Mouse (Mus musculus): ENCODE measurements at regions not wholly inside any gene's neighbourhood (a gene's known extent, or its start where the extent isn't known, plus 50 kb on each side); places are given as distances from the start of the nearest gene placed in this dataset.

DNA sequence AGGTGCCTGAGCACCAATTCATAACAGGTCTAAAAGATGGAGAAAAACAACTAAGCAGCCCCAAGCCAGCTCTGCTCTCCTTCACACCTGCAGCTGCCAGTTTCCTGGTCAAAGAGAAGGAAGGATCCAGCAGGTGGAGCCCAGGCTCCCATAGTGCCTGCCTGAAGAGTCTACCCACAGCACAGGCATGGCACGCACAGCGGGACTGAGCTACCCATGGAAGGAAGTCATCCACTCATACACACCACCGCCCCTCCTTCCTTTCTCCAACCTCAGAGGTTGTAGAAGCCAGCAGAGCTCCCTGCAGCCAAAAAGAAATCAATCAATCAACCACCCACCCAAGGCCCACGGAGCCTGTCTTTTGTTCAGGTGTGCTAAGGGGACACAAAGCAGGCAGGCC lies 197.0 kb upstream of the Cadm1 start:
- no peak for DNase-seq (ENCODE audit: extremely low spot score, low read depth, low spot score)

- DNase-seq (ENCODE audit: extremely low spot score, low read depth, low spot score): no peak
Measured at GRCm38 (mm10) chr9:47338221-47338620, 191.8 kb upstream of the Cadm1 start.

DNA sequence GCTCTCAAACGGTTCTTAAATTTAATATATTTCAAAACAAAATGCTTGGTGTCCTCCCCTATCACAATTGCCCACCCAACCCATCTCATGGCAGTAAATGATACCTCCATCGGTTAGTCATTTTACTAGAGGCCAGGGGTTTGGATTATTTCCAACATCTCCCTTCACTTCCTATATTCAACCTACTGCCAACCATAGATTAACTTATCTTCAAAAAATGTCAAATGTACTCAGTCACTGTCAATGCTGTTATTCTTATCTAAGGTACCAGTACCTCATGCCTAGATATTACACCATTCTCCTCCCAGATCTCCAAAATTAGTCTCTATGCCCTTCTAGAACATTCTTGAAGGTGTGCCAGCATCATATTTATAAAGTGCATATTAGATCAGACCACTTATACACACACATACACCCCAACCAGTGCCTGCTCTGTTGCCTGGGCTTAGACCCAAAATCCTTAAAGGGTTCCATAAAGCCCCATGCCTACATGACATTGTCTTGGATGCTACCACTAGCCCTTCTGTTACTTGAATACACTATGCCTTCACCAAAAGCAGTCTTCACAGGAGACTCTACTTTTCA lies 183.4 kb upstream of the Cadm1 start:
- DNase-seq (ENCODE audit: extremely low spot score, low read depth, low spot score): no peak

GRCm38 (mm10) chr9:47350301-47350700 lies 179.7 kb upstream of the Cadm1 start:
- no peak for DNase-seq (ENCODE audit: extremely low spot score, low read depth, low spot score)

- no peak for DNase-seq (ENCODE audit: extremely low spot score, low read depth, low spot score)
Measured at GRCm38 (mm10) chr9:47351036-47351435, 178.9 kb upstream of the Cadm1 start.

- peak; percentile 73 for DNase-seq (ENCODE audit: extremely low spot score, low read depth, low spot score)
Measured at GRCm38 (mm10) chr9:47353017-47353416, 177.0 kb upstream of the Cadm1 start.

- DNase-seq (ENCODE audit: extremely low spot score, low read depth, low spot score): no peak
Measured at GRCm38 (mm10) chr9:47353972-47354371, 176.0 kb upstream of the Cadm1 start.

GRCm38 (mm10) chr9:47354423-47354822 lies 175.6 kb upstream of the Cadm1 start:
- DNase-seq (ENCODE audit: extremely low spot score, low read depth, low spot score): no peak

DNA sequence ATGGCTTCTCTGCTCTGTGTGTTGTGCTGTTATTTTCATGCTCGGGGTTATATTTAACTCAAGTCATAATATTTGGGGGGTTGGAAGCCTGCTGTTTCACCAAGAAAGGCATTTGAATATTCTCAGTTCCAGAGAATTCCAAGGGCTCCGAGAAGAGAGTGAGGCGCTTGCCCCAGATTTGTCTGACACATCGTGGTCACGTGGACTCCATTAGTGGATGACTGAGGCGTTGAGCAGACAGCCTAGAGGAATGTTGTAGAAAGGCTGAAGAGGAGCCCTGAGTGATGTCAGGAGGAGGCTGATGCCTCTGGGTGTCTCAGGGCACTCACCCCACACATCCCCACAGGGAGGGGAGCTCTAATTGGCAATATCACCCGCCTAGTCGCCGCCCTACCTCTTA lies 175.1 kb upstream of the Cadm1 start:
- no peak for DNase-seq (ENCODE audit: extremely low spot score, low read depth, low spot score)

- no peak for DNase-seq (ENCODE audit: extremely low spot score, low read depth, low spot score)
Measured at GRCm38 (mm10) chr9:47357756-47358399, 172.1 kb upstream of the Cadm1 start.

DNA sequence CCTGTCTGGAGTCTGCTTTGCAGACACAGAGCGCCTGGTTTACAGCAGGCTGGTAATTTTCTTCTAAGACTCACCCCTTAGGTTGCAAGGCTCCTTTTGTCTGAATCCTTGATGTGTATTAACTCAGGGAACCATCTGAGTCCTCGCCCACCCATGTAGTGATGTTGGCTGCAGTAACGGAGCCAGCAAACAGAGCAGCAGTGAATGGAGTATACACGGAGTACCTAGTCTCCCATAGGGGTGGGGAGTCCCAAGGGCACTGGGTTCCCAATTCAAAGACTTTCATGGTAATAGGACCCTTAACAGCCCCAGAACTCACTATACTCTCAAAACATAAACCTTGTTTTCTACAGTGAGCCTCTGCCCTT lies 171.6 kb upstream of the Cadm1 start:
- DNase-seq (ENCODE audit: extremely low spot score, low read depth, low spot score): no peak

DNA sequence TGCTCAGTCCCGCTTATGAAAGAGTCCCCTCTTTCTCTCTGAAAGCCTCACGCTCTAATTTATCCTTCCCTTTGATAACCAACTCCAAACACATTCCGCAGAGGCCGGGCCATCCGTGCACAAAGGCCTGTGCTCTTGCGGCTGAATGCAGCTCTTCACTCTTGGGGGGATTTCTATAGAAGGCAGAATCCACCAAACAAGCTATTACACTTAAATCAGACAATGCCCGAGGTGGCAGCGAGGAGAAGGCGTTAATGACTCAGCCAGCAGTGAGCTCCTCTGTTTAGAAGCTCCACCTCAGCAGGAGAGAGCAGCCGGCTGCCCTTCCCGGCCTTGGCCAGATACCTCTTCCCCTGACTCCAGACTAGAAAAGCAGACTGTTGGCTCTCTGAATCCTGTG lies 166.9 kb upstream of the Cadm1 start:
- no peak for DNase-seq (ENCODE audit: extremely low spot score, low read depth, low spot score)

DNA sequence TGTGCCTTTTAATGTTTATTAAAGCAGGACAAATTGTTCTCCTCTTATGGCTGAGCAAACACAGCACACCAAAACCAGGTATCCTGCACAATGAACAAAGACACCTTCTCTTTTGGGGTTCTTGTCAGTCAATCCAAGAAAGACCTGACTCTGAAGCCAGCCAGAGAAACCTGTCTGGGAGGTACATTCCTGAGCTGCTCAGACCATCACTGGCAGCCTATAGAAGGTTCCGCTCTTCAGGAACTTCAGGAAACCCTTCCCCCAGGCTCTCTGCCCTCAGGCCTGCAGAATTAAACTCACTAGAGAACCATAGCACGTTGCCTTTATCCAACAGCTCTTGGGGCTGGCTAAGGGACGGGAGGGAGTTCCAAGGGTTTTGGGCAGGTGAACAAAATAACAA lies 165.2 kb upstream of the Cadm1 start:
- no peak for DNase-seq (ENCODE audit: extremely low spot score, low read depth, low spot score)

GRCm38 (mm10) chr9:47367266-47367957 lies 162.6 kb upstream of the Cadm1 start:
- no peak for DNase-seq (ENCODE audit: extremely low spot score, low read depth, low spot score)

DNA sequence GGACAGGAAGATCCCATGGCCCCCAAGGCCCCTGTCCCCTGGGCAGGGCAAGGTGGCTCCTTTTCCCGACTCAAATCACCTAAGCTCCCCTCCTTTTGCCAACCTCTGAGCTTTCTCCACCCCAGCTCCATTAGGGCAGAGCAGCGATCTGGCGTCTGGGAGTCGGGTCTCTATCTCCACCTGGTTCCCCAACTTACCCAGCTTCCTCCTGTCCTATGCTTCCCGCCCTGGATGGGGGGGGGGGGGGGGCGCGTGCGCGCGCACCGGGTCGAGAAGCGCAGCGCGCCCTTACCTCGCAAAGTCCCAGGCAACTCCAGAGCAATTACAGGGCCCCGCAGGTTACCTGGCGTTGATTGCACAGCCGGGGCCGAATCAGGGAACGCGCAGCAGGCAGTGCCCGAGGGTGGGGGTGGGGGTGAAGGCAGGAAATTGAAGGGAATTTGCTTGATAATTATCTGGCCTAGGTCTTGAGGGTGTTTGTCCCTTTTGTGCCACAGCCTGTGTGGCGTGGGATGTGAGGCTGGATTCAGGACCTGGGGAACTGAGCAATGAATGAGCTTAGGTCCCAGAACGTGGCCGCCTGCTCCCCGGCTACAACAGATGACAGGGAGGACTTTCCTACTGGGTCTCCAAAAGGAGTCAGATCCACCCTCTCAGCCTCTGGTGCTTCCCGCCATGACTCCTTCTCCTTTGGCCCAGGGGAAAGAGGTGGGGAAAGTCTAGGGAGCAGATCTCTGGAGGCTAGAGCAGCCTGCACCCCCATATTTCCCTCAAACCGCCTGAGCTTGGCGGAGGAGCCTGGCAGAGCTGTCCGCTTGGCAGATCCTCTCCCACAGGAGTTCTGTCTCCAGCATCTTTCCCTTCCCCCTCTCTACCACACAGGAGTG lies 161.7 kb upstream of the Cadm1 start:
- DNase-seq (ENCODE audit: extremely low spot score, low read depth, low spot score): no peak

GRCm38 (mm10) chr9:47372296-47372695 lies 157.7 kb upstream of the Cadm1 start:
- no peak for DNase-seq (ENCODE audit: extremely low spot score, low read depth, low spot score)

DNA sequence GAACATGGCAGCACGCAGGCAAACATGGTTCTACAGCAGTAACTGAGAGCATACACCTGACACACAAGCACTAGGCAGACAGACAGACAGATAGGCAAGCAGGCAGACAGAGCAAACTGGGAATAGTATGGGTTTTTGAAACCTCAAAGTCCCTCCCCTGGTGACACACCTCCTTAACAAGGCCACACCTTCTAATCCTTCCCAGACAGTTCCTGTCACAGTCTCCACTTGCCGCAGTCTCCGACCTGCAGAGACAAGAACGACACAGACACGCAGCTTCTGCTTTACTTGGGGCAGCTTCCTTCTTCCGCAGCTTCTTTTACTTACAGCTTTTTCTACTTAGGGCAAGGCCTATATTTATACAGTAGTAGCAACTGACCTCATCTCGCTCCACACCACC lies 155.9 kb upstream of the Cadm1 start:
- DNase-seq (ENCODE audit: extremely low spot score, low read depth, low spot score): no peak

GRCm38 (mm10) chr9:47376645-47377044 lies 153.3 kb upstream of the Cadm1 start:
- no peak for DNase-seq (ENCODE audit: extremely low spot score, low read depth, low spot score)

- no peak for DNase-seq (ENCODE audit: extremely low spot score, low read depth, low spot score)
Measured at GRCm38 (mm10) chr9:47378541-47378940, 151.4 kb upstream of the Cadm1 start.

GRCm38 (mm10) chr9:47380361-47380760 lies 149.6 kb upstream of the Cadm1 start:
- no peak for DNase-seq (ENCODE audit: extremely low spot score, low read depth, low spot score)

DNA sequence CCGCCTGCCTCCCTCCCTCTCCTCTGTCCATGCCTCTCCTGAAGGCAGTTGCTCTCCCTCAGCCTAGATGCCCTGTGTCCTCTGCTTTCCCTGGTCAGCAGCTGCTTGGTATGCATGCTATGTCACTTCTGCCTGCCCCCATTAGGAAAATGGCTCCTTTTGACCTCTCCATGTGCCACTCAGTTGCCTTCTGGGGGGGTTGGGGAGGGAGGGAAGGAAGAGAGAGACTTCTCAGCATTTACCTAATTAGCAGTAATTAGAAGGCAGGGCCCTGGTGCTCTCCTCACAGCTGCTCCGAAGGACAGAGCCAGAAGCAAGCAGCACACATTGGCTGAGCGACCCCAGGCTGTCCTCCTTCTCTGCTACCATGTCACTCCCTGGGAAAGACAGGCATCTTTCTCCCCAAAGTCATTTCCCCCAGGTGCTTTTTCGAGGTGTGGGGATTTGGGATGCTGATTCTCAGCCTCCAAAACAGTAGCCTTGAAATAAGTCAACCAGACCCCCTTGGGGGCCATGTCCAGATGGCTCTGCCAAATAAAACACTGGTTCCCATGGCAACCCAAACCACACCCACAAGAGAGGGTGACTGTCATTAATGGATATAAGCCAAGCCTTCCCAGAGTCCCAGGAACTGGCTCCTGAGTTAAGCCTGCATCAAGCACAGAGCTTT lies 145.7 kb upstream of the Cadm1 start:
- no peak for DNase-seq (ENCODE audit: extremely low spot score, low read depth, low spot score)

Measured in hindlimb bud, embryonic 11.5 days (tissue).